Mouse (Mus musculus): ENCODE measurements around the gene Ccdc74a. TPM values are rescaled to one million over a fixed set of nuclear protein-coding genes. Genes with fewer than 3 reads are reported as not detected.

Ccdc74a gene
- total and polyA plus RNA-seq, 2 experiments from 2014 or later, result 22.5 to 35.5 TPM

- Histone ChIP-seq H3K4me2 (ENCODE audit: low read depth, low read length, poor library complexity, severe bottlenecking) (no peak overlapping the region), H3K27me3 (ENCODE audit: insufficient read depth, low read length) (no peaks in the 10 kb centered on the region), H3K4me3 (ENCODE audit: low read depth, low read length) (no peak overlapping the region), H3K9ac (replicated peaks; ENCODE audit: low read length, poor library complexity, severe bottlenecking) (no peak overlapping the region), H3K27ac (ENCODE audit: low read depth, low read length) (no peak overlapping the region), H3K36me3 (ENCODE audit: insufficient read depth, low read length) (no peaks in the 10 kb centered on the region), H3K9me3 (ENCODE audit: low read length) (no peaks in the 10 kb centered on the region), H3K4me1 (ENCODE audit: insufficient read depth, low read length) (no peaks in the 10 kb centered on the region; the same call in 1 of the 2 replicates)
- ATAC-seq (ENCODE audit: low FRiP score) (no peak), DNase-seq (ENCODE audit: low spot score) (no peak)
- TF ChIP-seq CTCF (IDR thresholded peaks at IDR 0.05), result no peak
- WGBS, result 85% methylated on average over 5 of the region's 5 CpGs
Observed at GRCm38 (mm10) chr16:17616212-17616611, 30.1 kb upstream of the Ccdc74a start.

- ATAC-seq (ENCODE audit: low FRiP score), result 0 out of 2 replicates have a peak, but pooled peaks have one; percentile 20
- no peaks in the 10 kb centered on the region for H3K27me3 ChIP-seq (ENCODE audit: insufficient read depth, low read length)
- H3K36me3 ChIP-seq (ENCODE audit: insufficient read depth, low read length), result peaks cover 3% of the 10 kb centered on the region; the same call in 1 of the 2 replicates
- H3K4me3 ChIP-seq (ENCODE audit: low read depth, low read length), result no peak overlapping the region
- 11% methylated on average over 13 of the region's 13 CpGs for WGBS
- H3K9ac ChIP-seq (replicated peaks; ENCODE audit: low read length, poor library complexity, severe bottlenecking), result no peak overlapping the region
- no peak overlapping the region for H3K27ac ChIP-seq (ENCODE audit: low read depth, low read length)
- H3K4me1 ChIP-seq (ENCODE audit: insufficient read depth, low read length), result no peaks in the 10 kb centered on the region; the same call in 1 of the 2 replicates
- H3K4me2 ChIP-seq (ENCODE audit: low read depth, low read length, poor library complexity, severe bottlenecking), result no peak overlapping the region
- H3K9me3 ChIP-seq (ENCODE audit: low read length), result no peaks in the 10 kb centered on the region
- peak; percentile 76 for TF ChIP-seq CTCF (IDR thresholded peaks at IDR 0.05)
- DNase-seq (ENCODE audit: low spot score), result peak; percentile 48
Observed at GRCm38 (mm10) chr16:17617922-17618565, 28.2 kb upstream of the Ccdc74a start.

- 3% methylated on average over 55 of the region's 60 CpGs for WGBS
- Histone ChIP-seq H3K36me3 (ENCODE audit: insufficient read depth, low read length) (peaks cover 8% of the 10 kb centered on the region; the same call in 1 of the 2 replicates), H3K9ac (replicated peaks; ENCODE audit: low read length, poor library complexity, severe bottlenecking) (peak within 1 kb of the TSS; percentile 94), H3K9me3 (ENCODE audit: low read length) (no peaks in the 10 kb centered on the region), H3K27me3 (ENCODE audit: insufficient read depth, low read length) (no peaks in the 10 kb centered on the region), H3K4me2 (ENCODE audit: low read depth, low read length, poor library complexity, severe bottlenecking) (peak within 1 kb of the TSS; percentile 86), H3K4me3 (ENCODE audit: low read depth, low read length) (peak within 1 kb of the TSS; percentile 99), H3K4me1 (ENCODE audit: insufficient read depth, low read length) (no peaks in the 10 kb centered on the region; the same call in 1 of the 2 replicates), H3K27ac (ENCODE audit: low read depth, low read length) (no peak within 1 kb of the TSS)
- no peak for TF ChIP-seq CTCF (IDR thresholded peaks at IDR 0.05)
- peak; percentile 90 for DNase-seq (ENCODE audit: low spot score)
- ATAC-seq (ENCODE audit: low FRiP score), result peak; percentile 81
Observed at GRCm38 (mm10) chr16:17619198-17620105, 26.8 kb upstream of the Ccdc74a start, which contains the start of gene Smpd4. Gene Smpd4, plus strand, starts transcription at chr16:17619354.

- H3K4me3 ChIP-seq (ENCODE audit: low read depth, low read length), result no peak overlapping the region
- no peak overlapping the region for H3K9ac ChIP-seq (replicated peaks; ENCODE audit: low read length, poor library complexity, severe bottlenecking)
- no peak for TF ChIP-seq CTCF (IDR thresholded peaks at IDR 0.05)
- ATAC-seq (ENCODE audit: low FRiP score) (no peak), DNase-seq (ENCODE audit: low spot score) (no peak)
- peaks cover 20% of the 10 kb centered on the region for H3K36me3 ChIP-seq (ENCODE audit: insufficient read depth, low read length)
- no peaks in the 10 kb centered on the region; the same call in 1 of the 2 replicates for H3K4me1 ChIP-seq (ENCODE audit: insufficient read depth, low read length)
- no peaks in the 10 kb centered on the region for H3K9me3 ChIP-seq (ENCODE audit: low read length)
- no peak overlapping the region for H3K4me2 ChIP-seq (ENCODE audit: low read depth, low read length, poor library complexity, severe bottlenecking)
- no peaks in the 10 kb centered on the region for H3K27me3 ChIP-seq (ENCODE audit: insufficient read depth, low read length)
- H3K27ac ChIP-seq (ENCODE audit: low read depth, low read length), result no peak overlapping the region
- WGBS, result 91% methylated on average over 1 of the region's 1 CpGs
Observed at GRCm38 (mm10) chr16:17621936-17622335, 24.3 kb upstream of the Ccdc74a start.

- DNase-seq (ENCODE audit: low spot score) (peak; percentile 74), ATAC-seq (ENCODE audit: low FRiP score) (0 out of 2 replicates have a peak, but pooled peaks have one; percentile 60)
- Histone ChIP-seq H3K9ac (replicated peaks; ENCODE audit: low read length, poor library complexity, severe bottlenecking) (no peak overlapping the region), H3K4me2 (ENCODE audit: low read depth, low read length, poor library complexity, severe bottlenecking) (no peak overlapping the region), H3K4me1 (ENCODE audit: insufficient read depth, low read length) (no peaks in the 10 kb centered on the region), H3K27ac (ENCODE audit: low read depth, low read length) (no peak overlapping the region), H3K36me3 (ENCODE audit: insufficient read depth, low read length) (peaks cover 53% of the 10 kb centered on the region), H3K27me3 (ENCODE audit: insufficient read depth, low read length) (no peaks in the 10 kb centered on the region), H3K4me3 (ENCODE audit: low read depth, low read length) (no peak overlapping the region), H3K9me3 (ENCODE audit: low read length) (no peaks in the 10 kb centered on the region)
- TF ChIP-seq CTCF (IDR thresholded peaks at IDR 0.05), result peak; percentile 82
- WGBS, result 70% methylated on average over 8 of the region's 8 CpGs
Observed at GRCm38 (mm10) chr16:17625488-17626268, 20.6 kb upstream of the Ccdc74a start.

All from midbrain, postnatal 0 days (tissue).